Mouse (Mus musculus) CD4-positive helper T cell, adult 2 months (primary cell): ENCODE data around the gene Magi2.

Experiments
- DNase-seq: peaks from one replicate; pipeline ENCODE4 v3.0.0-alpha.2; 2012; ENCODE audit warnings: low read depth, missing footprints, low spot score

The Magi2 gene

GRCm38 (mm10) chr5:19932102-19932501 is 705.3 kb downstream of the Magi2 start:
- DNase-seq: no peak

DNA sequence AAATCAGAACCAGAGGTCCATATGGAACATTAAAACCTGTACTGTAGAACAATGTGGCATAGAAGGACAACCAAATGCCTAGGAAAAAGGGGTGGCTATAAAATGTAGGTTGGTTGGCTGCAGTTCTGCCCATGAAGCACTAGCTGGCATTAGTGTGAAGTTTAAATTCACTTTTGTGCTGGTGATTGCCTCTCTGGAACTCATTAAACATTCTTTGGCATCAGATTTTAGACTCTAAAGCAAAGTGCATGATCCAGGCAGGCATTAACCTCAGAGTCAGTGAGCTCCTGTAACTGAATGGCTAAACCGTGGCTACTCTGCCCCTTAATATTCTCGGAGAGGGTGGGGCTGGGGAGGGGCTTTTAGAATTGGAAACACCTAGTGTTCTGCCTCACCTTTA is 706.4 kb downstream of the Magi2 start:
- DNase-seq: no peak

DNA sequence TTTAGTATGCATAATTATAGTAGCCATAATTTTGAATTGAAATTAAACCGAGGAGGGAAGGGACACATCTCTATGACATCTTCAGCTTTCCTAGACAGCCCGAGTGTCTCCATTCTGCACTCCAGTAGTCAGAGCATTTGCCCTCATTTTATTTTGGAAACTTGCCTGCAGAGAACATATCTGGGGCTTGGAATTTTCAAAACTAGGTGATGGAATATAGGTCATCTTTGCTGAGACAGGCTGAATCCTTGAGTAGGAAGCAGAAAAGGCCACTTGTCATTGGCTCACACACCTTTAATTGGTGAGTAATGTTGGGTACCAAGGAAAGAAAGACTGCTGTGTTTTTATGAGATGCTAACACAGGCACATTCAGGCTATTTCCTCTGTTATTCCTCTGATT is 724.3 kb downstream of the Magi2 start:
- no peak for DNase-seq

DNA sequence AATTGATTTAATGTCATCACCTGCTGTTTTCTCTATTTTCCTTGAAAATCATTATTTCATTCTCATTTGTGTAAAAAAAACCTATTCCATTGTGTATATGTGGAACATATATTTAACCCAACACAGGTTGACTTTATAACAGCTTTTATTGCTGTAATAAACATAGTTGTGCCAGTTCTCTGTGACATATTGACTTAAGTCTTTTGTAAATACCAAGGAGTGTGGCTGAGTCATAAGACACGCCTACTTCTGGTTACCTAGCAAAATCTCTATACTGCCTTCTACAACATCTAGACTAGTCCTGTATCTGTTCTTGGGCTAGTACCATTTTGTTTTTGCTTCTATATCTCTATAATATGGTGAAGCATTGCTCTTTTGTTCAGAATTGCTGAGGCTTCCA is 737.3 kb downstream of the Magi2 start:
- DNase-seq: no peak

DNA sequence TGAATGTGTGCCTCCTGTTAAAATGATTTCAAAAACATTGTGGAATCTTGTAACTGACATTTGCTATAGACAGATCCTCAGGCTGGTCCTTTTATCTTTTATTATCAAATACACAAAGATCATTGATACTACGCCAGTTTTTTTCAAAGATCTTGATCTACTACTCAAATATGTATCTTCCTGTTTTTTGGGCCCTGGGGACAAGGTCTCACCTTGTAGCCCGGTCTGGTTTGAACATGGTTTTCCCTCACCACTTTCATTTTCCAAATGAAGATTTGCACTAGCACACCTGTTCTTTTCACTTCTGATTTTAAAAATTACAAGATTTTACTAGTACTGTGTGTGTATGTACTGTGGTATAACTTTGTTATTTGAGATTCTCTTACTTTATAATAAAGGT is 745.9 kb downstream of the Magi2 start:
- no peak for DNase-seq

- no peak for DNase-seq
Measured at GRCm38 (mm10) chr5:19973852-19974251, 747.0 kb downstream of the Magi2 start.

- DNase-seq: no peak
Measured at GRCm38 (mm10) chr5:19981518-19981917, 754.7 kb downstream of the Magi2 start.

- no peak for DNase-seq
Measured at GRCm38 (mm10) chr5:19982031-19982430, 755.2 kb downstream of the Magi2 start.

- DNase-seq: no peak
Measured at GRCm38 (mm10) chr5:19999486-19999885, 772.6 kb downstream of the Magi2 start.

DNA sequence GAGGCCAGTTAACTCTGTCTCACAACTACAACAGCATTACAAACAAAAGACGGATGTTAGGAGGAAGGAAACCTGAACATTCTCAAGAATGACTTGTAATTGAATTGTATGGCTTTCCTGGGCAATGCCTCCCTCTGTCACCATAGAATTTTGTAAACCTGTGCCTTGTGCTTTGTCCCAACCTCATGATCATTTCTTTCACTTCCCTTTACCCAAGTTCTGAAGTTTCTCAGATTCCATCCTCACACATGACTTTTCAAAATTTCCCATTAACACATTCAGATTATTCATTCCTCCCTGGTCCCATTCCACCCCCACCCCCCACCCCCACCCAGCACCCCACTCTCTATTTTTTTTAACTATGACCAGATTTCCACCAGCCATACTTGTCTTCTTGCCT is 773.1 kb downstream of the Magi2 start:
- no peak for DNase-seq

DNA sequence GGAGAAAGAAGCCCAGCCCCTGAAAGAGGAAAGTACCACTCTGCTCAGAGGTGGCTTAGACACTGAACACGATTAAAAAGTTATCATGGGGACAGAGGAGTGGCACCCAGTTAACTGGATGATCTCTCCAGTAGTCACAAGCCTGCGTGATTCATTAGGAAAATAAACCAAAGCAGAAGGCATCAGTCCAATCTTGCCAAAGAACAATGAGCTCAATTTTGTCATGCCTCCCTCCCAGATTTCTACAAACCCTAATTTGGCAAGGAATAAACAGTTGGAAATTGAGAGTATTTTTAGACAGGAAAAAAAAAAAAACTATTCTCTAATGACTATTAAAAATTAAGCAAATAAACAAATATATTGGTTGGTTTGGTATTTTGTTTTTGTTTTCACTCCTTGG is 779.8 kb downstream of the Magi2 start:
- DNase-seq: no peak

DNA sequence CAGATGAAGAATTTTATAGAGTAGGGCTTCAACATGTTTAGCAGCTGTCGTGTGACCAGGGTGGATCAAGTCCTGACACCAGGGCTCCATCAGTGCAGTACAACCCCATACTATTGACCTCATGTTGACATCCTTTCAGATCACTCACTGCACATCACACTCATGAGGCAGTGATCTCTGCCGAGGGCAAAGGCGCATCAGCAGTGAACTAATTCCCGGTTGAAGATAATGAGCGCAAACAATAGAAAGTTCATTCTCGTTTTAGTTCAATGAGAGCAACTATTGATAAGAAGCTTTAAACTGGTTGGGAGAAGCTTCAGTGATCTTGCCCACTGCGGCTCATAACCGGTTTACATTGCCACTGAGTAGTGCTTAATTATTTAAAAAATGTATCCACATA is 780.4 kb downstream of the Magi2 start:
- DNase-seq: no peak

DNA sequence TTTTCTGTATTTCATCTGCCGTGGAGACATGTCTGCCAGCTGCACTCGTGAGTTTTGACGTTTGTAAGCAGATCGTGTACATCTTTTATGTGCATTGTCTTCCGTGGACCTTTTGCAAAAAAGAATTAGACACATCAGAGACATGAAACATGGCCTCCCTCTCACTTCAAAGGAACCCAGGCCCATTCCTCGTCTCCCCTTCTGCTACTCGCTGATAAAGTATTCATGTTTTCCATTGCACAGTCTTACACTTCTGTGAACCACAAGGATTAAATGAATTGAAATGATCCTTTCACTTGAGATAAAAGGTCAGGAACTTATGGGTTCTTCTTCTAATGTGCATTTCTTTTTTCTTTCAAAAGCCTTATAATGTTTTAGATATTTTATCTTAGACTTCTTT is 783.4 kb downstream of the Magi2 start:
- DNase-seq: no peak

GRCm38 (mm10) chr5:20018063-20018462 is 791.2 kb downstream of the Magi2 start:
- no peak for DNase-seq

GRCm38 (mm10) chr5:20046649-20047048 is 819.8 kb downstream of the Magi2 start:
- no peak for DNase-seq

- no peak for DNase-seq
Measured at GRCm38 (mm10) chr5:20048386-20048785, 821.5 kb downstream of the Magi2 start.

DNA sequence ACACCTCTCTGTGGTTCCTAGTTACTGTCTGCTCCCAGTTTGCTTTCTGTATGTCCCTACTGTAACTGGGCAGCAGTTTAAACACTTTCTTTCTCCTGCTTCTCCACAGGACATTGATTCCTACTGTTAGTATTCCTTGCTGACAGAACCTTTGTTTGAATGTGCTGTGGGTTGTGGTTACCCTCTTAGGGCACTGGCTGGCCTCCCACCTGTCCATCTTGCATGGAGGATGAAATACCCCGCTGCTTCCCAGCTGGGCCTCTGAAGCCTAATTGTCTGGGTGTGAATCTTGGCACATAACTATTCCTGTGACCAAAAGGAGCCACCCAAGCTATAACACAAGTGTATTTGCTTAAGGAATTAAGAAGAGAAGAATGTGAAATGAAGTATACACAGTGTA is 823.4 kb downstream of the Magi2 start:
- DNase-seq: no peak

GRCm38 (mm10) chr5:20055000-20055399 is 828.2 kb downstream of the Magi2 start:
- no peak for DNase-seq

GRCm38 (mm10) chr5:20056074-20056842 is 829.4 kb downstream of the Magi2 start:
- no peak for DNase-seq

- DNase-seq: no peak
Measured at GRCm38 (mm10) chr5:20056856-20057255, 830.0 kb downstream of the Magi2 start.

- peak; percentile 10 for DNase-seq
Measured at GRCm38 (mm10) chr5:20062011-20062410, 835.2 kb downstream of the Magi2 start.

DNA sequence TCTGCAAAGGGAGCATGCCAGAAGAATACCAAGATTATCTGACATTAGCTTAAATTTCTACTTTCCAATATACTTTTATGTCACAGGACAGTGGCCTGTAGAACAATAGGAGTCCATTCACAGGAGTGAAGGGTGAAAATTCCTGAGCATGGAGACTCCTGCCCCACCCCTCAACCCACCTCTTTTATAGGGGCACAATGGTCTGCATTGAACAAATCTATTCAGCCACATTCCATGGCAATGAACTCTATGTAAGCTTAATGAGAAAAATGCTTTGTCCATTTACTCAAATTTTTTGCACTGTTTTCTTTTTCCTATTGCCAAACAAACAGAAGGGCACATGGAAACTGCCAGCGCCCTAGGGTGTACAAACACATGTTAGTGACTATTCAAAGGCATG is 838.2 kb downstream of the Magi2 start:
- DNase-seq: no peak

DNA sequence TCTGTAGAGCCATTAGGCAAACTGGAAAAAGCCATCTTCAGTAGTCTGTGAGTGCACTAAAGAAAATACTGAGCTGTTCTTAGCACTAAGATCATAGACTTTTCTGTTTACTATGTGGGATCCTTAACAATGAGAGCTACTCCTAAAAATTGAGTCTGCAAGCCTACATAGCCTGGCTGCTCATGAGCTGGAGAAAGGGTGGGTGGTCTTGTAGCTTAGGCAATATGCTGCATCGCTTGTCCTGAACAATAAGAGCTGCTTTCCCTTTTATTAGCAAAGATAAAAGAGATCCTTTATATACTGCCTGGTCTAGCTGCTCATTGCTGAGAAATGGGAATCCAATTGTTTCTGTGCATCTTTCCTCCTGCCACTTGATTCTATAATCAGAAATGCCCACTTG is 841.7 kb downstream of the Magi2 start:
- DNase-seq: no peak

GRCm38 (mm10) chr5:20068921-20069486 is 842.2 kb downstream of the Magi2 start:
- no peak for DNase-seq
